Mouse (Mus musculus) lung, postnatal 0 days (tissue): ENCODE data around the gene Btnl10.

Experiments used
- CTCF ChIP-seq: IDR thresholded peaks from 2 replicates; pipeline ENCODE4 v1.5.1; 2016; ENCODE audit warnings: antibody characterized with exemption, mild to moderate bottlenecking
- EP300 ChIP-seq: IDR thresholded peaks from 2 replicates; pipeline ENCODE4 v1.6.1; 2016; ENCODE audit warnings: antibody characterized with exemption, mild to moderate bottlenecking, control low read depth

- TF ChIP-seq CTCF (no peak), EP300 (no peak)
Measured at GRCm38 (mm10) chr11:58944136-58944535, 26.4 kb downstream of the Btnl10 start.
